Mouse (Mus musculus) forebrain, embryonic 16.5 days (tissue): Measurements from ENCODE around the gene Lrrk2. TPM values are rescaled to one million over a fixed set of nuclear protein-coding genes. Genes with fewer than 3 reads are reported as not detected.

ENCODE experiments used
- ATAC-seq: fragments of 200-750 bp; cut with Nextera tagmentation; 2 replicates; pipeline ENCODE4 v1.8.0; 2017; ENCODE audit warnings: mild to moderate bottlenecking, moderate library complexity
- H3K27ac ChIP-seq: fragments of 300-500 bp; sonication (generic); 2 replicates; pipeline ENCODE4 v1.5.1; 2014; ENCODE audit warnings: low read length, control low read depth
- H3K27me3 ChIP-seq: fragments of 300-500 bp; sonication (generic); replicated peaks from 2 replicates; pipeline ENCODE4 v1.6.1; 2014; ENCODE audit warnings: low read length; ENCODE audit not compliant: control insufficient read depth, insufficient read depth
- H3K36me3 ChIP-seq: fragments of 300-500 bp; sonication (generic); 2 replicates; pipeline ENCODE4 v1.6.1; 2014; ENCODE audit not compliant: control insufficient read depth, insufficient read depth
- H3K4me1 ChIP-seq: fragments of 300-500 bp; sonication (generic); replicated peaks from 2 replicates; pipeline ENCODE4 v1.6.1; 2014; ENCODE audit warnings: low read length; ENCODE audit not compliant: control insufficient read depth, insufficient read depth
- H3K4me2 ChIP-seq: fragments of 300-500 bp; sonication (generic); 2 replicates; pipeline ENCODE4 v1.6.1; 2014; ENCODE audit warnings: mild to moderate bottlenecking, low read length, control low read depth
- H3K4me3 ChIP-seq: fragments of 300-500 bp; sonication (generic); replicated peaks from 2 replicates; pipeline ENCODE4 v1.5.1; 2014; ENCODE audit warnings: mild to moderate bottlenecking, low read length, control low read depth
- H3K9ac ChIP-seq: fragments of 300-500 bp; sonication (generic); replicated peaks from 2 replicates; pipeline ENCODE4 v1.6.1; 2014; ENCODE audit warnings: low read depth, low read length, control low read depth
- H3K9me3 ChIP-seq: fragments of 300-500 bp; sonication (generic); 2 replicates; pipeline ENCODE4 v1.6.1; 2016; ENCODE audit warnings: low read length; ENCODE audit not compliant: control insufficient read depth
- WGBS: fragments of 180-500 bp; shearing (Covaris S2); extraction: QIAGEN DNeasy Blood & Tissue Kit; methylation state at CpG from one replicate; pipeline ENCODE4 v1.1.7; 2014; 5-methylcytosine and 5-hydroxymethylcytosine counted together
- polyA plus RNA-seq: library from polyadenylated mRNA; unstranded; fragments of >200 nt; fragmentation: Nextera tagmentation; extraction: Ambion mirVana; gene quantifications from 2 replicates; pipeline ENCODE4 v1.2.1, GENCODE M21; 2015

The Lrrk2 gene
- polyA plus RNA-seq, 1 experiment from 2014 or later: 1.8 TPM

GRCm38 (mm10) chr15:91643632-91644348 is 29.2 kb upstream of the Lrrk2 start:
- WGBS: 80% methylated on average over 7 of the region's 7 CpGs
- Histone ChIP-seq H3K36me3 (no peaks in the 10 kb centered on the region), H3K4me3 (no peak overlapping the region), H3K27me3 (no peaks in the 10 kb centered on the region), H3K9me3 (no peaks in the 10 kb centered on the region), H3K27ac (no peak overlapping the region), H3K4me1 (no peaks in the 10 kb centered on the region), H3K4me2 (no peak overlapping the region), H3K9ac (no peak overlapping the region)
- no peak for ATAC-seq

DNA sequence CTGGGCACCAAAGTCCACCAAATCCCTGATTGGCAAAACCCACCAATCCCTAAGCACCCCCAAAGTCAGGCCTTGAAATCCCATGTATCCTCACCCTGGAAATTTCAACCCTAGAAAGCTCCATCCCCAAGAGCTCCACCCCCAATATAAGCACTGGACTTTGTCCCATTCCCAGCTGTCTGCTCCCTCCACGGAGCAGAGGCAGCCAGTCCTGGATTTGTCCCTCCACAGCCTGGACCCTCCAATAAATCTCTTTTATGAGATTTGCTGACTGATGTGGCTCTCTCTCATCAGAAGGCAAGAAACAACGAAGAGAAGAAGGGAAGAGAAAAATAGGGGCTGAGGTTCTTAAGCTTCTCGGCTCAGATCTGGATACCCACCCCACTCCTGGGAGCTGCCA is 22.7 kb upstream of the Lrrk2 start:
- ATAC-seq: no peak
- Histone ChIP-seq H3K4me3 (no peak overlapping the region), H3K36me3 (no peaks in the 10 kb centered on the region), H3K4me2 (no peak overlapping the region), H3K4me1 (no peaks in the 10 kb centered on the region), H3K27me3 (no peaks in the 10 kb centered on the region), H3K27ac (no peak overlapping the region), H3K9ac (no peak overlapping the region), H3K9me3 (no peaks in the 10 kb centered on the region)
- WGBS: 68% methylated on average over 3 of the region's 3 CpGs

DNA sequence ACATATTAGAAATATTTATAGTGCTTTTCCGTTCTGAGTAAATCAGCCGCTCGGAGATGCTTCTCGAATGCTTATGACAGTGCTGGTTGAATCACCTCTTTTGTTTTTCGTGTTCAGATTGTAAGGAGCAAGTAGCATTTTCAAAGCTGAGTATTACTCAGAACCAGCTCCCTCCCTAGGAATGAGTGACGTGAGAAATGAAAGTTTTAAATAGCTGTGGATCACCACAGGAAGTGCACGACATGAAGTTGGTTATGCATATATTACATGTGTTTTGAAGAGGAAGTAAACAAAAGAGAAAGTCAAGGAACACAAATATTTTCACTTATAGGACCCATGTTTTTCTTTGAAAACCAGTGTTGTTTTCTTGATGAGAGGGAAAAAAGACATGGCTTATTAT is 21.5 kb upstream of the Lrrk2 start:
- H3K27me3 ChIP-seq: no peaks in the 10 kb centered on the region
- H3K36me3 ChIP-seq: no peaks in the 10 kb centered on the region
- H3K4me1 ChIP-seq: no peaks in the 10 kb centered on the region
- no peak overlapping the region for H3K4me3 ChIP-seq
- H3K9me3 ChIP-seq: no peaks in the 10 kb centered on the region
- no peak for ATAC-seq
- no peak overlapping the region for H3K4me2 ChIP-seq
- 88% methylated on average over 7 of the region's 7 CpGs for WGBS
- H3K9ac ChIP-seq: no peak overlapping the region
- no peak overlapping the region for H3K27ac ChIP-seq

- H3K4me3 ChIP-seq: no peak overlapping the region
- H3K9me3 ChIP-seq: no peaks in the 10 kb centered on the region
- H3K9ac ChIP-seq: no peak overlapping the region
- H3K27me3 ChIP-seq: no peaks in the 10 kb centered on the region
- no peak for ATAC-seq
- 90% methylated on average over 6 of the region's 6 CpGs for WGBS
- no peaks in the 10 kb centered on the region for H3K36me3 ChIP-seq
- H3K4me2 ChIP-seq: no peak overlapping the region
- H3K27ac ChIP-seq: no peak overlapping the region
- no peaks in the 10 kb centered on the region for H3K4me1 ChIP-seq
These were observed 14.7 kb upstream of the Lrrk2 start for GRCm38 (mm10) chr15:91658227-91658626.

GRCm38 (mm10) chr15:91660277-91661078 is 12.5 kb upstream of the Lrrk2 start:
- Histone ChIP-seq H3K4me1 (no peaks in the 10 kb centered on the region), H3K4me3 (no peak overlapping the region), H3K4me2 (no peak overlapping the region), H3K36me3 (no peaks in the 10 kb centered on the region), H3K27me3 (no peaks in the 10 kb centered on the region), H3K27ac (no peak overlapping the region), H3K9me3 (no peaks in the 10 kb centered on the region), H3K9ac (no peak overlapping the region)
- WGBS: 85% methylated on average over 6 of the region's 6 CpGs
- ATAC-seq: no peak

DNA sequence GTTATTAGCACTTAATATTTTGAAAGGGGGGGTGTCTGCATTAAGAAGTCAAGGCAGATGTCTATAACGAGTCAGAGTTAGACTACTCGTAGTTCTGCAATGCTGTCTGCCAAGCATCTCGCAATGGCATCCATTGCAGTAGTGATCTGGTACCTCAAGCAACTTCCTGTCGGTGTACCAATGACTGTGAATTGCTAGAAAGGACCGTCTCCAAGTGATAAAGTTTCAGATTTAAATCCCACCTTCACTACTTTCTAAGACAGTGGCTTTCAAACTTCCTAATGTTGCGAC is 12.0 kb upstream of the Lrrk2 start:
- Histone ChIP-seq H3K27me3 (no peaks in the 10 kb centered on the region), H3K4me2 (no peak overlapping the region), H3K4me3 (no peak overlapping the region), H3K9ac (no peak overlapping the region), H3K36me3 (no peaks in the 10 kb centered on the region), H3K9me3 (no peaks in the 10 kb centered on the region), H3K4me1 (no peaks in the 10 kb centered on the region), H3K27ac (no peak overlapping the region)
- WGBS: 89% methylated on average over 6 of the region's 6 CpGs
- no peak for ATAC-seq

GRCm38 (mm10) chr15:91664586-91665132 is 8.3 kb upstream of the Lrrk2 start:
- no peak for ATAC-seq
- Histone ChIP-seq H3K4me3 (no peak overlapping the region), H3K4me2 (no peak overlapping the region), H3K4me1 (no peaks in the 10 kb centered on the region), H3K36me3 (no peaks in the 10 kb centered on the region), H3K27ac (no peak overlapping the region), H3K9ac (no peak overlapping the region), H3K9me3 (no peaks in the 10 kb centered on the region), H3K27me3 (no peaks in the 10 kb centered on the region)
- WGBS: 84% methylated on average over 10 of the region's 10 CpGs

GRCm38 (mm10) chr15:91665530-91665929 is 7.4 kb upstream of the Lrrk2 start:
- no peak overlapping the region for H3K4me3 ChIP-seq
- no peak overlapping the region for H3K27ac ChIP-seq
- no peak overlapping the region for H3K4me2 ChIP-seq
- no peaks in the 10 kb centered on the region for H3K27me3 ChIP-seq
- H3K9ac ChIP-seq: no peak overlapping the region
- WGBS: 85% methylated on average over 6 of the region's 6 CpGs
- no peaks in the 10 kb centered on the region for H3K36me3 ChIP-seq
- no peaks in the 10 kb centered on the region for H3K4me1 ChIP-seq
- no peak for ATAC-seq
- H3K9me3 ChIP-seq: no peaks in the 10 kb centered on the region

- no peaks in the 10 kb centered on the region for H3K27me3 ChIP-seq
- no peak overlapping the region for H3K4me2 ChIP-seq
- H3K9me3 ChIP-seq: no peaks in the 10 kb centered on the region
- no peaks in the 10 kb centered on the region for H3K36me3 ChIP-seq
- no peaks in the 10 kb centered on the region; the same call in 1 of the 2 replicates for H3K4me1 ChIP-seq
- H3K4me3 ChIP-seq: no peak overlapping the region
- no peak overlapping the region for H3K27ac ChIP-seq
- 73% methylated on average over 2 of the region's 2 CpGs for WGBS
- H3K9ac ChIP-seq: no peak overlapping the region
- no peak for ATAC-seq
These were observed 1.8 kb upstream of the Lrrk2 start for GRCm38 (mm10) chr15:91671216-91671615.
